Mouse (Mus musculus): ENCODE data around the gene Tmc5. TPM values are rescaled to one million over a fixed set of nuclear protein-coding genes. Genes with fewer than 3 reads are reported as not detected.

The Tmc5 gene
- total RNA-seq, 1 experiment = 0.80 TPM

- in situ Hi-C loops (cut with MboI; ENCODE audit: low sequenced_read_pairs in 2 of 2, unreplicated experiment in 2 of 2) = loop anchor here in 1 of 2 experiments (10.0 kb wide), 1 partner anchor 104 kb away; the partner anchor contains the start of gene Tmc5
- Histone ChIP-seq H3K4me1 (ENCODE audit: control insufficient read depth in 2 of 2, insufficient read depth in 2 of 2, low read length in 2 of 2, poor library complexity in 1 of 2) (no peaks in the 10 kb centered on the region), H3K9ac (ENCODE audit: insufficient read depth, low read depth, low read length, poor library complexity, severe bottlenecking) (no peak overlapping the region), H3K36me3 (ENCODE audit: control insufficient read depth, insufficient read depth, low read length, poor library complexity, severe bottlenecking) (peaks cover 10% of the 10 kb centered on the region), H3K4me3 (ENCODE audit: insufficient read depth in 1 of 2, low read depth in 1 of 2, low read length in 2 of 2, poor library complexity in 1 of 2, severe bottlenecking in 1 of 2) (no peak overlapping the region), H3K27ac (ENCODE audit: insufficient read depth, low read depth, low read length, poor library complexity, severe bottlenecking) (no peak overlapping the region), H3K9me3 (ENCODE audit: control insufficient read depth, insufficient read depth, low read depth, low read length) (no peaks in the 10 kb centered on the region)
- no peak for DNase-seq (ENCODE audit: low read depth, low spot score)
- TF ChIP-seq MAFK (IDR thresholded peaks at IDR 0.05; ENCODE audit: insufficient read depth, low read depth, low read length) = no peak
- no peak for TF ChIP-seq CHD2 (IDR thresholded peaks at IDR 0.05; ENCODE audit: low read depth, low read length)
- TF ChIP-seq HCFC1 (IDR thresholded peaks at IDR 0.05; ENCODE audit: borderline replicate concordance, insufficient read depth, low read length) = no peak
- TF ChIP-seq ZC3H11A (IDR thresholded peaks at IDR 0.05; ENCODE audit: borderline replicate concordance, low read depth, low read length) = no peak
Observed at GRCm38 (mm10) chr7:118698882-118699281, 101.8 kb downstream of the Tmc5 start.

GRCm38 (mm10) chr7:118703144-118703561 lies 106.1 kb downstream of the Tmc5 start:
- Histone ChIP-seq H3K9ac (ENCODE audit: insufficient read depth, low read depth, low read length, poor library complexity, severe bottlenecking) (no peak overlapping the region), H3K27ac (ENCODE audit: insufficient read depth, low read depth, low read length, poor library complexity, severe bottlenecking) (no peak overlapping the region), H3K9me3 (ENCODE audit: control insufficient read depth, insufficient read depth, low read depth, low read length) (no peaks in the 10 kb centered on the region), H3K4me1 (ENCODE audit: control insufficient read depth in 2 of 2, insufficient read depth in 2 of 2, low read length in 2 of 2, poor library complexity in 1 of 2) (peaks cover 0 to 6% of the 10 kb centered on the region in 2 experiments; a peak in 3 of 4 replicates), H3K4me3 (ENCODE audit: insufficient read depth in 1 of 2, low read depth in 1 of 2, low read length in 2 of 2, poor library complexity in 1 of 2, severe bottlenecking in 1 of 2) (no peak overlapping the region), H3K36me3 (ENCODE audit: control insufficient read depth, insufficient read depth, low read length, poor library complexity, severe bottlenecking) (peaks cover 4% of the 10 kb centered on the region; the same call in 1 of the 2 replicates)
- in situ Hi-C loops (cut with MboI; ENCODE audit: low sequenced_read_pairs in 2 of 2, unreplicated experiment in 2 of 2) = no loop called here
- TF ChIP-seq ZC3H11A (IDR thresholded peaks at IDR 0.05; ENCODE audit: borderline replicate concordance, low read depth, low read length) (no peak), CHD2 (IDR thresholded peaks at IDR 0.05; ENCODE audit: low read depth, low read length) (no peak), MAFK (IDR thresholded peaks at IDR 0.05; ENCODE audit: insufficient read depth, low read depth, low read length) (no peak), ZNF384 (IDR thresholded peaks at IDR 0.05; ENCODE audit: low read depth, low read length) (no peak), HCFC1 (IDR thresholded peaks at IDR 0.05; ENCODE audit: borderline replicate concordance, insufficient read depth, low read length) (no peak)
- no peak for DNase-seq (ENCODE audit: low read depth, low spot score)

- DNase-seq (ENCODE audit: low read depth, low spot score) = no peak
- in situ Hi-C loops (cut with MboI; ENCODE audit: low sequenced_read_pairs in 2 of 2, unreplicated experiment in 2 of 2) = no loop called here
- H3K9ac ChIP-seq (ENCODE audit: insufficient read depth, low read depth, low read length, poor library complexity, severe bottlenecking) = peak overlapping the region; percentile 74; the same call in 1 of the 2 replicates
Observed at GRCm38 (mm10) chr7:118704001-118704850, 107.1 kb downstream of the Tmc5 start.

GRCm38 (mm10) chr7:118705101-118705961 lies 108.2 kb downstream of the Tmc5 start, which contains the start of gene Gde1:
TSS of gene Gde1 (minus strand) at chr7:118705778.
- Histone ChIP-seq H3K9ac (ENCODE audit: insufficient read depth, low read depth, low read length, poor library complexity, severe bottlenecking) (peak within 1 kb of the TSS; percentile 74), H3K9me3 (ENCODE audit: control insufficient read depth, insufficient read depth, low read depth, low read length) (no peaks in the 10 kb centered on the region), H3K27ac (ENCODE audit: insufficient read depth, low read depth, low read length, poor library complexity, severe bottlenecking) (no peak within 1 kb of the TSS), H3K36me3 (ENCODE audit: control insufficient read depth, insufficient read depth, low read length, poor library complexity, severe bottlenecking) (no peaks in the 10 kb centered on the region), H3K4me1 (ENCODE audit: control insufficient read depth in 2 of 2, insufficient read depth in 2 of 2, low read length in 2 of 2, poor library complexity in 1 of 2) (peaks cover 0 to 6% of the 10 kb centered on the region in 2 experiments; a peak in 3 of 4 replicates), H3K4me3 (ENCODE audit: insufficient read depth in 1 of 2, low read depth in 1 of 2, low read length in 2 of 2, poor library complexity in 1 of 2, severe bottlenecking in 1 of 2) (peak within 1 kb of the TSS; percentile 75 to 76)
- in situ Hi-C loops (cut with MboI; ENCODE audit: low sequenced_read_pairs in 2 of 2, unreplicated experiment in 2 of 2) = no loop called here
- DNase-seq (ENCODE audit: low read depth, low spot score) = peak; percentile 84
- TF ChIP-seq ZC3H11A (IDR thresholded peaks at IDR 0.05; ENCODE audit: borderline replicate concordance, low read depth, low read length) (no peak), CHD2 (IDR thresholded peaks at IDR 0.05; ENCODE audit: low read depth, low read length) (no peak), HCFC1 (IDR thresholded peaks at IDR 0.05; ENCODE audit: borderline replicate concordance, insufficient read depth, low read length) (peak; percentile 71; the same call in 1 of the 2 replicates)

More at GRCm38 (mm10) chr7:118704001-118704850, 107.1 kb downstream of the Tmc5 start:
- Histone ChIP-seq H3K27ac (ENCODE audit: insufficient read depth, low read depth, low read length, poor library complexity, severe bottlenecking) (no peak overlapping the region), H3K4me1 (ENCODE audit: control insufficient read depth in 2 of 2, insufficient read depth in 2 of 2, low read length in 2 of 2, poor library complexity in 1 of 2) (peaks cover 0 to 6% of the 10 kb centered on the region in 2 experiments; a peak in 3 of 4 replicates), H3K4me3 (ENCODE audit: insufficient read depth in 1 of 2, low read depth in 1 of 2, low read length in 2 of 2, poor library complexity in 1 of 2, severe bottlenecking in 1 of 2) (peak overlapping the region; percentile 75 to 76; a peak in 3 of 4 replicates), H3K36me3 (ENCODE audit: control insufficient read depth, insufficient read depth, low read length, poor library complexity, severe bottlenecking) (no peaks in the 10 kb centered on the region), H3K9me3 (ENCODE audit: control insufficient read depth, insufficient read depth, low read depth, low read length) (no peaks in the 10 kb centered on the region)
- no peak for TF ChIP-seq CHD2 (IDR thresholded peaks at IDR 0.05; ENCODE audit: low read depth, low read length)
- TF ChIP-seq MAFK (IDR thresholded peaks at IDR 0.05; ENCODE audit: insufficient read depth, low read depth, low read length) = no peak
- no peak for TF ChIP-seq HCFC1 (IDR thresholded peaks at IDR 0.05; ENCODE audit: borderline replicate concordance, insufficient read depth, low read length)
- TF ChIP-seq ZC3H11A (IDR thresholded peaks at IDR 0.05; ENCODE audit: borderline replicate concordance, low read depth, low read length) = no peak
- TF ChIP-seq ZNF384 (IDR thresholded peaks at IDR 0.05; ENCODE audit: low read depth, low read length) = no peak
